14 mouse cellular contexts compared by ENCODE assay signal in the genomic region with DNA sequence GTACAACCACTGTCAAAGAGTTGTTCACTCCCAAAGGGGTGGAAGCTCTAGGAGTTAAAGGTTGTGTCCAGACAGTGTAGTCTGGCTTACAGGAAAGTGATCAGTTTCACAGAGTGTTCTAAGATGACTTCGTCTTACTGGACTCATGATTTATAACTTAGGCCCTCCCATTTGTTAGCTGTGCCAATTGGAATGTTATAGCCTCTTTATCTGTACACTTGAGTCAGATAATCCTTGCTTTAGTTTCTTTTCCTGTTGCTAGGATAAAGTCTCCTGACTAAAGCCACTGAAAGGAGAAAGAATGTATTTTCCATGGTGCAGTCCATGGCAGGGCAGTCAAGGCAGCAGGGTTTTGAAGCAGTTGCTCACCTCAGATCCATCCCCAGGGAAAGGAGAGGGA. TPM values are rescaled to one million over a fixed set of nuclear protein-coding genes. Genes with fewer than 3 reads are reported as not detected.
DNase-seq lines count a peak whose midpoint lies in the region; ATAC-seq and TF ChIP-seq lines count a peak whose summit lies in the region.
"Had no signal": no experiment of that assay in that cellular context is flagged by ENCODE, and none has a peak within 500 bp of the region (broad histone marks: within the 10 kb centered on the region; RNA-seq: fewer than 3 reads in every experiment).

No protein-coding gene starts in this region.

- no peaks in the 10 kb centered on the region for H3K9me3 ChIP-seq in lung, embryonic 14.5 days (ENCODE audit: low read depth, low read length)
- H3K9me3 ChIP-seq: liver, embryonic 13.5 days had no signal

- no peak overlapping the region for H3K4me3 ChIP-seq in lung, embryonic 14.5 days (ENCODE audit: low read depth, low read length)
- H3K4me3 ChIP-seq in myocyte: no peak overlapping the region
- H3K4me3 ChIP-seq: liver, embryonic 13.5 days had no signal

- 23% methylated on average over 1 of the region's 1 CpGs for WGBS in lung, embryonic 14.5 days

- intact Hi-C loops in heart, postnatal 36 days (cut with DNase I): no loop called here

- no peak overlapping the region for H3ac ChIP-seq in myocyte (ENCODE audit: control insufficient read depth, insufficient read length)

- no peak for TF ChIP-seq CTCF in lung, embryonic 14.5 days (IDR thresholded peaks at IDR 0.05; ENCODE audit: low read depth)

- no peaks in the 10 kb centered on the region for H3K27me3 ChIP-seq in lung, embryonic 14.5 days (ENCODE audit: insufficient read depth, low read length)
- no peaks in the 10 kb centered on the region for H3K27me3 ChIP-seq in myocyte (ENCODE audit: control insufficient read depth, insufficient read depth, insufficient read length)
- H3K27me3 ChIP-seq: liver, embryonic 13.5 days had no signal

- H3K9ac ChIP-seq in lung, embryonic 14.5 days: no peak overlapping the region
- H3K9ac ChIP-seq: liver, embryonic 13.5 days had no signal

- H3K27ac ChIP-seq in lung, embryonic 14.5 days (ENCODE audit: low read depth): no peak overlapping the region
- H3K27ac ChIP-seq: liver, embryonic 13.5 days had no signal

- no peak for TF ChIP-seq POLR2A in myocyte (IDR thresholded peaks at IDR 0.05; ENCODE audit: insufficient read length, low read depth)

- peak; percentile 74 for DNase-seq in heart, adult 11 months
- no peak for DNase-seq in heart, postnatal 36 days
- DNase-seq in lung, embryonic 14.5 days: peak; percentile 47
- DNase-seq in lung, postnatal 14 days: no peak
- DNase-seq in NIH3T3 (ENCODE audit: low read depth): peak; percentile 85
- DNase-seq in layer of hippocampus, postnatal 10 days (ENCODE audit: low spot score in 2 of 2): no peak
- DNase-seq: B cell, adult 2 months; cerebellum, adult 2 months; liver, embryonic 13.5 days had no signal

- H3K36me3 ChIP-seq in lung, embryonic 14.5 days (ENCODE audit: insufficient read depth): no peaks in the 10 kb centered on the region
- H3K36me3 ChIP-seq in myocyte (ENCODE audit: control insufficient read depth, insufficient read depth): peaks cover 2% of the 10 kb centered on the region

- H3K79me2 ChIP-seq in myocyte (ENCODE audit: control insufficient read depth, insufficient read depth): peaks cover 97% of the 10 kb centered on the region

- H3K4me1 ChIP-seq in lung, embryonic 14.5 days (ENCODE audit: insufficient read depth): peaks cover 13% of the 10 kb centered on the region; the same call in 1 of the 2 replicates

- ATAC-seq in lung, embryonic 14.5 days (ENCODE audit: insufficient read depth): peak; percentile 13; the same call in 1 of the 2 replicates
- ATAC-seq in erythroblast, adult 5-6 weeks (replicated peaks; ENCODE audit: low FRiP score, poor library complexity, severe bottlenecking): no peak
- ATAC-seq: activated CD4-positive, CD25-positive, alpha-beta regulatory T cell, adult 4 months had no signal

- no peak overlapping the region for H3K4me2 ChIP-seq in lung, embryonic 14.5 days
- peak overlapping the region; percentile 48 for H3K4me2 ChIP-seq in myocyte (ENCODE audit: low read depth)
- H3K4me2 ChIP-seq: liver, embryonic 13.5 days had no signal

TF ChIP-seq in myocyte, 11 proteins besides CTCF, POLR2A, EP300 and RAD21:
- no peak for TF ChIP-seq SRF (IDR thresholded peaks at IDR 0.05; ENCODE audit: control insufficient read depth, insufficient read length, low read depth)
- no peak for TF ChIP-seq TCF12 (IDR thresholded peaks at IDR 0.05; ENCODE audit: insufficient read depth, poor library complexity, severe bottlenecking)

RNA-seq across cellular contexts. Expression of gene Selenoi, which starts 10.0 kb away (rescaled TPM):
- 10 to 100 TPM; 15.0 to 17.4 TPM for total RNA-seq in heart, postnatal 36 days (2021)
- polyA plus RNA-seq in lung, embryonic 14.5 days (2014; fragmentation: Nextera tagmentation; extraction: Ambion mirVana): 18.9 and 19.2 TPM in 2 replicates
- polyA plus RNA-seq in myocyte (2012; fragmentation: generic; extraction: Trizol): 11.1 TPM
- 10 to 100 TPM; 59.5 to 61.1 TPM for total RNA-seq in layer of hippocampus, postnatal 10 days (2021)
- 5.2 and 9.6 TPM in 2 replicates for total RNA-seq in erythroblast, adult 5-6 weeks (2015; ENCODE audit: low replicate concordance)
- total RNA-seq in erythroblast, adult 5-6 weeks (2017; ENCODE audit: low replicate concordance): 8.0 and 13.8 TPM in 2 replicates

RNA-seq across cellular contexts. Expression of gene Adgrf3, which starts 36.9 kb away (rescaled TPM):
- total RNA-seq in heart, postnatal 36 days (2021): under 1 TPM in 1 of 2 experiments, not detected in 1; 0.08 TPM
- polyA plus RNA-seq in lung, embryonic 14.5 days (2014; fragmentation: Nextera tagmentation; extraction: Ambion mirVana): 0.11 and 0.20 TPM in 2 replicates
- 0.22 TPM for polyA plus RNA-seq in myocyte (2012; fragmentation: generic; extraction: Trizol)
- total RNA-seq in layer of hippocampus, postnatal 10 days (2021): not detected
- total RNA-seq in erythroblast, adult 5-6 weeks (2015; ENCODE audit: low replicate concordance): not detected in 2 replicates
- total RNA-seq in erythroblast, adult 5-6 weeks (2017; ENCODE audit: low replicate concordance): not detected in 2 replicates
- total RNA-seq: left cerebral cortex, postnatal 10 days; monocyte, adult 5-6 weeks had no signal
- polyA plus RNA-seq: activated CD4-positive, CD25-positive, alpha-beta regulatory T cell, adult 4 months; cerebellum, adult 2 months; liver, embryonic 13.5 days had no signal

RNA-seq across cellular contexts. Expression of gene Drc1, which starts 38.8 kb away (rescaled TPM):
- total RNA-seq in heart, postnatal 36 days (2021): under 1 TPM in 1 of 2 experiments, not detected in 1; 0.11 TPM
- 0.46 and 0.51 TPM in 2 replicates for polyA plus RNA-seq in lung, embryonic 14.5 days (2014; fragmentation: Nextera tagmentation; extraction: Ambion mirVana)
- 0.01 TPM for polyA plus RNA-seq in myocyte (2012; fragmentation: generic; extraction: Trizol)
- 10 to 100 TPM; 16.3 to 16.5 TPM for total RNA-seq in layer of hippocampus, postnatal 10 days (2021)
- total RNA-seq in erythroblast, adult 5-6 weeks (2015; ENCODE audit: low replicate concordance): not detected in 2 replicates
- total RNA-seq in erythroblast, adult 5-6 weeks (2017; ENCODE audit: low replicate concordance): not detected in 2 replicates
- total RNA-seq: monocyte, adult 5-6 weeks had no signal

Comparison
In these comparisons a context has a peak if more than half of its experiments do, and no peak if none do; other contexts are left out.
1. DNase-seq: peak in heart, adult 11 months (single experiment), lung, embryonic 14.5 days (single experiment) and NIH3T3 (single experiment); none in heart, postnatal 36 days (0 of 2), lung, postnatal 14 days (single experiment) and layer of hippocampus, postnatal 10 days (0 of 2).
2. RNA of gene Drc1, which starts 38.8 kb away (total RNA-seq): 16.3 to 16.5 TPM in layer of hippocampus, postnatal 10 days; 0.11 TPM in heart, postnatal 36 days and not detected in erythroblast, adult 5-6 weeks; every median in the first group is over 10 times any median in the second.